Mouse (Mus musculus) frontal cortex, postnatal 10 days (tissue): ENCODE measurements around the gene Nr2e3.
"Not testable (repeated sequence)": the region's sequence is repeated elsewhere in the genome, so short reads cannot be mapped to it uniquely, and the experiment has no call there.

Source experiments
- DNase-seq, 2 experiments: peaks; one replicate each; pipeline ENCODE4 v3.0.0; 2022; ENCODE audit warnings: low spot score in 2 of 2, mixed read lengths in 1 of 2

Gene Nr2e3

DNA sequence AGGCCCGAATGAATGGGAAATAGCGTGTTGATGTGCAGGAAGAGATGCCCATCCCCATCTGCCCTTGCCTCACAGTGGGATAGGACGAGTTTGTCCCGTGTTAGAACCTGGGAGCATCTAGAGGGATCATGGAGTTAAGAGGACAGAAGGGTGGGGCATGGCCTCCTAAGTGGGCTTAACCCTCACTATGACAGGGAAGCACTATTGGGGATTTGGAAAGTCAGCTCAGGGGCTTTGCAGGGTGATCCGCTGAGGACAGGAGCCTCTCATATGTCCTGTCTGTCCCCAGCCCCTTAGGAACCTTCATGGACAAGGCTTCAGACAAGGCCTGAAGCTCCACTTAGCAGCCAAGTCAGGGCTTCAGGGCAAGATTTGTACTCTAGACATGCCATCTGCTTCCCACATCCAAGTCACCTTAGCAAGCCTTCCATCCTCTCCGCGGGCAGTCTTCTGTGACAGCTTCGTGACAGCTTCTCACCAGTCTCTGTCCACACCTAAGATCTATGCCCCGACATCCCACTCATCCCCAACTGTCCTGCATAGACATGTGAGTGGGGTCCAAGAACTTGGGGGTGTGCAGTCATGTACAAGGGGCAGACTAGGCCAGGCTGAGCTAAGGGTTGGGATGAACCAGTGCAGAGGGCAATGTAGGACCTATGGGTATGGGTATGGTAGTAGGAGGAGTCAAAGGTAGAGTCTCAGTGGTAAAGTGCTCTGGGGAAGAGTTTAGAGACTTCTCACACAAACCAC lies 9.3 kb downstream of the Nr2e3 start:
- no peak for DNase-seq

DNA sequence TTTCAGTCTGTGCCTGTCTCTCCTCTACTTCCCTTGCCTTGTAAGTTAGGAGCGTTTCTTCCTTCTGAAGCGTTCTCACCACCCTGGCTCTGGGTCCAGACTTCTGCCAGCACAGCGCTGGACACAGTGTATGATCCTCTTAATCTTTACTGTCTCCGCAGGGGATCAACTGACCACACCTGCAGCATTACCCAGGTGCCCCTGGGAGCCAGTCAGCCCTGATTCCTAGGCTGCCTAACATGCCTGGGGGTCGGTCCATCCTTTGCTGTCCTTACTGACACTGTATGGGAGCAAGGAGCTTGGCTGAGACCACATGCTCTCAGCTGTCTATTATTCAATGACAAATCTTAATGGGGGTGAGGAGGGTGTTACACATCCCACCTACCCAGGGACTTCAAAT lies 10.5 kb downstream of the Nr2e3 start:
- DNase-seq = no peak

- no peak for DNase-seq
Observed at GRCm38 (mm10) chr9:59949511-59949910, 10.9 kb downstream of the Nr2e3 start.

- no peak for DNase-seq
Observed at GRCm38 (mm10) chr9:59948691-59949250, 11.7 kb downstream of the Nr2e3 start.

- no peak for DNase-seq
Observed at GRCm38 (mm10) chr9:59948226-59948625, 12.2 kb downstream of the Nr2e3 start.

- no peak for DNase-seq
Observed at GRCm38 (mm10) chr9:59947271-59947670, 13.2 kb downstream of the Nr2e3 start.

GRCm38 (mm10) chr9:59945241-59945640 lies 15.2 kb downstream of the Nr2e3 start:
- no peak for DNase-seq

GRCm38 (mm10) chr9:59943826-59944225 lies 16.6 kb downstream of the Nr2e3 start:
- no peak for DNase-seq

- DNase-seq = no peak
Observed at GRCm38 (mm10) chr9:59942501-59943085, 17.9 kb downstream of the Nr2e3 start.

DNA sequence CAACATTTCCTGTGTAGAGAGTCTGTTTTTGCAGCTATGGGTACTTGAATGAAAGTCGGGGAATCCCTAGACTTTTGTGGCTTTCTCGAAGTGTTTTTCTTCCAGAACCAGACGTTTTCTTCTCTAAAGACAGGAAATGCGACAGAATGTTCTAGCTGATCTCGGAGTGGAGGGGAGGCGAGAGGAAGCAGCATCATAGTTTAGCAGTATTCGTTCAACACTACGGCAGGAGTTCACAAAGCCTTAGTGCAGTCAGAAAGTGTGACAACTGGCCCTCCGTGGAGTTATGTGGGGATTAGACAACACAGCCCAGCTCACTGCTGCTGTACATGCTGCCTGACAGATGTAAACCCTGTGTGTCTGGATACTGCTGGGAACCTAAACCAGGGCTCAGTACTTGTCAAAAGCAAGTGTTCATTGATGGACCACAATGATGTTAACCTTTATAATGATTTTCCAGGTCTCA lies 18.5 kb downstream of the Nr2e3 start:
- DNase-seq = no peak

DNA sequence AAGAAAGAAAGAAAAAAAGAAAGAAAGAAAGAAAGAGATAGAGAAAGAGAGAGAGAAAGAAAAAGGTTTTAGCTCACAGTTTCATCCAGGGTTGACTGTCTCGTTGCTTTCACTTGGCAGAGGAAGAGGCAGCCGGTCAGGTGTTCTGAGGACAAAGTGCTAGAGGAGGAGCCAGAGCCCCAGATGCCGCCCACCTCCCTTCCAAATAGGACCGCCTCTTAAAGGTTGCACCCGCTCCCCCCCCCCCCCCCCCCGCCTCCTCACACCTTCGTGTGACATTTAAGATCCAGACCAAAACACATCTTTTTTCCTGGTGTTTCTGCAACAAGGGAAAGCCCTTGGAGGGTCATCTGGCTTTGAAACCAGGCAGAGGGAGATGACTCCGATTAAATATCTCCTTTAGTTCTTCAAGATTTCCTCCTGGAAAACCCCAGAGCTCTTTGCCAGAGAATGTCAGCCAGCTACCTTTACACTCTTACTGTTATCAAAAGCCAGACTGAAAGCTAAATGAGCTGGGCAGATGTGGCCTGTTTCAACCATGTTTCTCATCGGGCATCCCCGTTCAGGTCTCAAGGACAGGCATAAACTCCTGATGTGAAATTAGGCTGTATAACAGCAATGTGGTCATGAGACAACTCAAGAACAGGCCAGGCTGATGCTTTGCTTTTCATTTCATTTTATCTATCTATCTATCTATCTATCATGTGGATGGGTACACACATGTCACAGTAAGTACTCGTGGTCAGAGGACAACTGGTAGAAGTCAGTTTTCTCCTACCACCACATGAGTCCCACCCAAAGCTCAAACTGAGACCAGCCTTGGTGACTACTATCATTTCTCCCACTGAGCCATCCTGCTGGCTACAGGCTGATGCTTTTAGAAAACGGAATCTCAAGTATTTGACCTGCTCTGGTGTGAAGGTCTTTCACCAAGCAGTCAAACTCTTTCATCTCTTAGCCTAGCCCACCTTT lies 19.3 kb downstream of the Nr2e3 start:
- DNase-seq = no peak

DNA sequence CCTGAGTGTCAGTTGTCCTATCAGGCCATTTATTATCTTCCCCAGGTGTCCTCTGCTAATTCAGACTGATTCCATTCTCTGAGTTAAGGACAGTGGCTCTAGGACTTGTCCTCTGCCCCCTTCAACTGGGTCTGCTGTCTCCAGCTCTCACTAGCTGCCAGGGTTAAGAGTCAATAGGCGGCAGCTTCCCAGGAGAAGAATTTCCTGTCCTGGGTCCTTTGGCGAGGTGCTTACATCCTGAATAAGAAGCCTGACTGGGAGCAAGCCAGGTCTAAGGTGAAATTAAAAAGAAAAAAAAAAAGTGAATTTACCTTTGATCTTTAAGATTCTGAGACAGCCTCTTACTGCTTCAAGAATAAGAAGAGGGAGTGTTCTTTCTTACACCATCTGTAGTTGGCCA lies 20.8 kb downstream of the Nr2e3 start:
- DNase-seq = no peak

- DNase-seq = no peak
Observed at GRCm38 (mm10) chr9:59938529-59938928, 21.9 kb downstream of the Nr2e3 start.

DNA sequence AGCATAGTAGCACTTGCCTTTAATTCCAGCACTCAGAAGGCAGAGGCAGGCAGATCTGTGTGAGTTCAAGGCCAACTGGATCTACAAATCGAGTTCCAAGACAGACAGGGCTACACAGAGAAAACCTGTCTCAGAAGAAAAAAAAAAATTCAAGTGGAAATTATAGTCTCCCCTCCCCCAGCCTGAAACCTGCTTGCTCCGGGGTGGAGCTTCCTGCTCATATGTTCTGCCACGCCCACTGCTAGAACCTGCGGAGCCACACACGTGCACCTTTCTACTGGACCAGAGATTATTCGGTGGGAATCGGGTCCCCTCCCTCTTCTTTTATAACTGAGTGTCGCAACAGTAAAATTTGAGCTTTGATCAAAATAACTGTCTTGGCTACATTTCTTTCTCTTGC lies 24.6 kb downstream of the Nr2e3 start:
- DNase-seq = not testable (repeated sequence)

DNA sequence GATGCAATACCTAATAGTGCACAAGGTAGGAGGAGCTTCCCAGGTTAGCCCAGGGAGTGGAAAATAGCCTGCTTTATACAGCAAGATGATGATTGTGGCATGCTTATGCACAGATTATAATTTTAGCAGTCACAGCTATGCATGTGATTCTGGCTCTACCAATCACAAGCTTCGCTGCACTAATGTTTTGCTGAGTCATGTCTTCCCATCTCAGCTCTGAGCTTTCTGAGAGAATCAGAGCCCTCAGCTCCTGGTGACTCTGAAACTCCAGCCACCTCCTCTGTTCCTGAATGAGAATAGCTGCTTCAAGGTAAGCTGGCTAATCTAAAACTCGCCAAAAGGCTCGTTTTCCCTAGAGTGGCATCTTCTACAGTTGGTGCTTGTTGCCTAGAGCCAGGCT lies 30.2 kb downstream of the Nr2e3 start:
- DNase-seq = no peak

DNA sequence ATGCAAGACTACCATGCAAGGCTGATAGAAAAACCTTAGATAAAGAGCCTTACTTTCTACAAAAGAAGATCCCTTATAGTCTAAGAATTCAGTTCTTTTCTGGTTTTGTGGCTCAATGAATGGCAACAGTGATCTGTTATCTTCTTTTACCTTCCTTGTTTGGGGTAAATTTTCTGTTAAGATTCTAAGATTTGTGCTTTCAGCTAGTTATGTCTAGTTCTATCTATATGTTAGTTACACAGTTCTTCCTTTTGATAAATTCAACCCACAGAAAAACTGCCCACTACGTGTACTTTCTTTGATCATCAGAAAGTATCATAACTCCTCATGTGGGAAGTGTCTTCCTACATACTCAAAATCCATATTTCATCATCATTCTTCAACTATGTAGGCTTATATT lies 45.7 kb downstream of the Nr2e3 start:
- DNase-seq = no peak

DNA sequence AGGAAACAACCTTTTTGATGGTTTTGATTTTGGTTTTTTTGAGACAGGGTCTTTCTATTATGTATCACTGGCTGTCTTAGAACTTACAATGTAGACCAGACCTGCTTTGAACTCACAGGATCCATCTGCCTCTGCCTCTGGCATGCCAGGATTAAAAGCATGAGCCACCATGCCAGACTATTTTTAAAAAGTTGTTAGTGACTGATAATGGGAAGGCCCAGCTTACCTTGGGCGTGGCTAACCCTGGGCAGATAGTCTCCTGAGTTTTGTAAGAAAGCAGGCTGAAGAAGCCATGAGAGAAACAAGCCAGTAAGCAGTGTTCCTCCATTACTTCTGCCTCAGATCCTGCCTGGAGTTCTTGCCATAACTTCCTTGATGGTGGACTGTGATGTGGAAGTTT lies 57.1 kb downstream of the Nr2e3 start:
- DNase-seq = no peak
